Mouse (Mus musculus): ENCODE results near the gene Sec1.

Sec1 gene

DNA sequence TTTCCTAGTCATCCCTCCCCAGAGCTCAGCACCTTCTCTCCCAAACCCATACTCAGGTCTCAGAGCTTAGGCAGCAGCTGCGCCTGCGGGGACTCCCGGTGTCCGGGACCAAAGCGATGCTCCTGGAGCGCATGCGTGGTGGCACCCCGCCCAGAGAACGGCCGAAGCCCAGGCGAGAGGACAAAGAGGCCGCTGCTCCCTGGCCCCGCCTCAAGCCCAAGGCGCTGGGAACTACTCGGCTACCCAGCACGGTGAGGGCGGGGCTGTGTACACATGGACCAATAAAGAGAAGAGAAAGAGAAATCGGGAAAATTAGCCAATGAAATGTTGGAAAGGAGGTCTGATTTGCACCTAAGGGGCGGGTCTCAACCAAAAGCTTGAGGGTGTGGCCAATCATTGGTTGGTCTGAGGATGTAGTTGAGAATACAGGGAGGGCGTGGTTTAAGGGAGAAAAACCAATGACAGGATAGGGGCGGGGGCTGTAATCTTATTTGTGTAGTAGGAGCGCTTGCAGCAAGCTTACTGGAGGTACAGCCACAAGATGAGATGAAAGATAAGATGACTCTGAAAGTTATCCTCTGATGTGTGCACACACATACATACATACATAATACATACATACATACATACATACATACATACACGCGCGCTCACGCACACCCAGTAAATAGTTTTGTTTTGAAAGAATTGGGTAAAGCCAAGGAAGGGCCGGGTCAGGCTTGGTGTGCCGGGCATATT lies 50.6 kb downstream of the Sec1 start:
- DNase-seq (ENCODE audit: low read depth in 1 of 2, low spot score in 2 of 2), result peak; percentile 66 to 72

DNA sequence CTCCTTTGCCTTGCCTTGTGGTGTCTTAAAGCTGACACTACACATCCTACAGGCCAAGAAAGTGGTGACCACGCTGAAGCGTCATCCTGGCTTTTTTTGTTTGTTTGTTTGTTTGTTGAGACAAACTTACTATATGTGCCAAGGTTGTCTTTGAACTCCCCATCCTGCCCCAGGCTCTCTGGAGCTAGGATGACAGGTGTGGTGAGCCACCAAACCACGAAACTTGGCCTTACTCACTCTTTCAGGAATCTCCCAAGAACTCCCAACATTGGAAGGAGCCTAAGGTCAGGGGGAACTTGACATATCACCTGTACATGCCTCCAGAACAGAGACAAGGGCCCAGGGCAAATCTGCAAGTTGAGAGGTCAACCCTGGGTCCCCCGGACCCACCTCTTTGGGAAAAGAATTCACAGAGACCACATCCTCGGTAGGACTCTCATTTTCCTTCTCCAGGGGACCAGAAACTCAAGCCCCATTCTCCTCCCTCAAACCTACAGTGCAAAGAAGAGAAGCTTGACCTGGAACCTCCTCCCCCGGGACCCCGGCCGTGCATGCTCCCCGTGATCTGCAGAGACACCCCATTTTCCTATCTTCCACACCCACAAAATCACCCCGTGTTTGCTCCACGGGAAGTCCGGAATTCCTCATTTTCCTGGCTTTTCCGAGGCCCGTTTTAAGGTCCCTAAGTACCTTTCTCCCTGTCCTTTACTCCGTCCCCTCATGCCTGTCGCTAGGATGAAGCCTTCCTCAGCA lies 51.5 kb downstream of the Sec1 start:
- DNase-seq (ENCODE audit: low read depth in 1 of 2, low spot score in 2 of 2), result no peak

DNA sequence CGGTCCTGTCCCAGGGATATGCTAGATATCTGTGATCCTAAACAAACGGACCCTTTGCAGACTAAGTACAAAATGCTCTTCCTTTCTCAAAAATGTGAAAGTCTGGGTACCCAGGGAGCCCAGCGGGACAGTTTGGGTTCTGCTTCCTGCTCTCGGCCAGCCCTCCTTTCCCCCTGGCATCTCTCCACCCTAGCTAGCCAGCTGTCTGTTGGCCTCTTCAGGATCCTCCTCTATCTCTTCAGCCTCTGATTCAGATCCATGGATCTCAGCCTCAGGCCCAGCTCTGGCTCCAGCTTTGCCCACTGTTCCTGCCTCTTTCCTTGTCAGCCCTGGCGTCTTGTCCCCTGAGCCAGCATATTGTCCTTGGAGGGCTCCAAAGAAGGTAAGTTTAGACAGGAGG lies 52.1 kb downstream of the Sec1 start:
- DNase-seq (ENCODE audit: low read depth in 1 of 2, low spot score in 2 of 2), result no peak

DNA sequence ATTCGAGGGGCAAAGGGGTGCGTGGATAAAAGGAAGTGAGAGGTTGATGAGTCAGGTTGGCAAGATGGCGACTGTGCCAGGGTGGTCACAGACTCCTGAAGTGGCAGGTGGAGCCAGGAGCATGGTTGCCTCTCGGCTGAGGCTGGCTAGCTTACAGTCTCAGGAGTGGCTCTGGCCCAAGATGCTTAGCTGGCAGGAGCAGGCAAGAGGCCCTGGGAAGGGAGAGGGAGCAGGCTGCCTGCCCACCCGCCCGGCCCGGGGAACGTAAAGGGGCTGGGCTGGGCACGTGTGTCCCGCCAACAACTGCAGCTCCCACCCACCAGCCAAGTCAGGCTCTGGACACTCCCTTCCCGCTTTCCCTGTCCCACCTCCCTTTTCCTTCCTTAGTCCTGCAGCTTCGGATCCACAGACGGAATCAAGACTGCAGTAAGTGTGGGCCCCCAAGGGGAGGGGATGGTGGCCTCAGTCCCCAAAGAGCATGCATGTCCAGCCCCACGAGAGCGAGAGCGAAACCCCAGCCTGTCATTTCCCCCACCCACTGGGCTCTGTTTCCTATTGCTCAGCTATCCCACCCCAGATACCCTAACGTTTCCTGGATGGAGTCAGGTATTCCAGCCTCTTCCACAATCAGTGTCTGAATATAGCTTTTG lies 52.7 kb downstream of the Sec1 start:
- DNase-seq (ENCODE audit: low read depth in 1 of 2, low spot score in 2 of 2), result no peak

DNA sequence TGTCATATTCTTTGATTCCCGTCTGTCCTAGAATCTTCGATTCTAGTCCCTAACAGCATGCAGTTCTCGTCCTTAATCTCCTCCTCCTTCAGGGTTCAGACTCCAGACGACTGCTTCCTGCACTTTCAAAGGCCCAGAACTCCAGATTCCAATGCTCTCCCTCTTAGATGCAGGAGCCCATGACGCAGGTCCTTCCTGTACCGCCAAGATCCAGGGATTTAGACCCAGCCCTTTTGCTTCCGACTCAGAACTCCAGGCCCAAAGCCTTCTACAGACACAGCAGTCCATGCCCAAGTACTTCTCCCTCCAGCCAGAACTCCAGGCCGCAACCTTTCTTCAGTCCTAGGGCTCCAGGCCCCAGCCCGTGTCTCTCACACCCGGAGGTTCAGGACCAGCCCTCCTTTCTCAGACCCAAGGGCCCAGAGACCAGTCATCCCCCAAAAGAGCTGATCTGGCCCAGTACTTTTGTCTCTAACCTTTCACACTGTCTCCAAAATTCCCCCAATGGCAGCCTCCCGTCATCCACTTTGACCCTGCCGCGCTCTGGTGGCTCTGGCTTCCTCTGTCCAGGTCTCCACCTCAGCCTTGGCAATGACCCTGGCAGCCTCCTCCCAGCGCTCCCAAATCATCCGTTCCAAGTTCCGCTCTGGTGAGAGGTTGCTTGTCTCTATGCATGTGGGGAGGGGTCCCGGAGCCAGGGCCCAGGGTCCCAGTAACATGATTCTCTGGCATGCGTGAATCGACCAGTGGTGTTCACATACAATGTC lies 53.8 kb downstream of the Sec1 start:
- DNase-seq (ENCODE audit: low read depth in 1 of 2, low spot score in 2 of 2), result no peak

DNA sequence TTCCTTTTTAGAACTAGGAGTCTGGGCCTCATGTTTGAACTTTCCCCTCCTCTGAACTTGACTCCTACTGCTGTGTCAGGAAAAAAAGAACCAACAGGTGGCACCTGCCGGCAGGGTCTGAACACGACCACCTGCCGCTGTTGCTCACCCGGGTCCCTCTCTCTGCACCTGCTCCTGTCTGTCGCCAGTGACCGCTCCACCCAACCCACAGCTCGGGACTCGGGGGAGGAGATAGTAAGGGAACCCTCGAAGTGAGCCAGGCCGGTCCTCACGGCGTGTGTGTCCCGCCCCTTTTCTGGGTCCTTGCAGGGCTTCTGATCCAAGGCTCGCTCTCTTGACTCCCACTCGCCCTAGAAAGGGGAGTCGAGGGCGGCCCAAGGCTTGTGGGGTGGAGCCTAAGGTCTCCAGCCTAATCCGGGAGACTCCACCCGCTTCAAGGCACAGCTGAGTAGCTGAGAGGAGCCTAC lies 54.6 kb downstream of the Sec1 start, which contains the start of gene Mamstr:
Gene Mamstr, plus strand, starts transcription at position 417 of the 467 bp plus-strand sequence.
- DNase-seq (ENCODE audit: low read depth in 1 of 2, low spot score in 2 of 2), result no peak

DNA sequence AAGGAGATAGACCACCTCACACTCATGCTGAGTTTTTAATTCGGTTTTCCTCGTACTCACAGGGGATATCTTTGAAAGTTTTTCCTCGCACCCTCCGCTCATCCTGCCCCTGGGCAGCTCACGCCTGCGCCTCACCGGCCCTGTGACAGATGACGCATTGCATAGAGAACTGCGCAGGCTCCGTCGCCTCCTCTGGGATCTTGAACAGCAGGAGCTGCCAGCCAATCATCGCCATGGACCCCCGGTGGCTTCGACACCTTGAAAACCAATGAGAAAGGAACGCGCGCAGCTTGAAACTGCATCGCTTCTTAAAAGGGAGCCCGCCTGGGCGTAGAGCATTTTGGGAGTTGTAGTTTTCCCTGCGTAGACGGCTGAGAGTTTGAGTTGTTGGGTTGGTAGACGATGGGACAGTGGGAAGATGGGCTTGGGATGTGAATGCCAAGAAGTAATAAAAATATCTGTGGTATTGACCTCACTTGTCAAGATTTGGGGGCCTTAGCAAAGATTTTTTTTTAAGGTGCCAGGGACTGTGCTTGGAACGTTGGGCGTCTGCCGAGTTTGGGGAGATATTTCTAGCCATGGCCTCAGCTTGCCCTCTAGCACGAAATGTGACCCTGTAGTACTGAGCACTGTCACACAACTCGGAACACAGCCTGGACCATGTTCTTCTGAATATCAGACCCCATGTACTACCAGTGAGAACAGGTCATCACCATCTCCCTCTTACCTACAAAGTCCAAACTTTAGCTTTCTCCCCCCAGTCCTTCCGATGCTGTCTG lies 55.4 kb downstream of the Sec1 start:
- DNase-seq (ENCODE audit: low read depth in 1 of 2, low spot score in 2 of 2), result no peak

DNA sequence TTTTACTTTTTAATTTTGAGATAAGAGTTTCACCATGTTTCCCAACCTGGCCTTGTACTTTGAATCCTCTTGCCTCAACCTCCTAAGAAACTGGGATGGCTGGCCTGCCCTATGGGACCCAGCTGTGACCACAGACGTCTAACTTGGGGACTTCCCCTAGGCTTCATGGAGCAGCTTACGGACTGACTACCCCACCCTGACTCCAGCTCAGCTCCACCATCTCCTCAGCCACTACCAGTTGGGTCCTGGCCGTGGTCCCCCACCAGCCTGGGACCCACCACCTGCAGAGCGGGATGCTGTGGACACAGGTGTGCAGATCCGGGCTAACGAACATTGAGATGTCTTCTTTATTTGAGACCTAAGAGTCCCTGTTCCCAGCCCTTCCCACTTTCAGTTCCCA lies 56.5 kb downstream of the Sec1 start:
- no peak for DNase-seq (ENCODE audit: low read depth in 1 of 2, low spot score in 2 of 2)

DNA sequence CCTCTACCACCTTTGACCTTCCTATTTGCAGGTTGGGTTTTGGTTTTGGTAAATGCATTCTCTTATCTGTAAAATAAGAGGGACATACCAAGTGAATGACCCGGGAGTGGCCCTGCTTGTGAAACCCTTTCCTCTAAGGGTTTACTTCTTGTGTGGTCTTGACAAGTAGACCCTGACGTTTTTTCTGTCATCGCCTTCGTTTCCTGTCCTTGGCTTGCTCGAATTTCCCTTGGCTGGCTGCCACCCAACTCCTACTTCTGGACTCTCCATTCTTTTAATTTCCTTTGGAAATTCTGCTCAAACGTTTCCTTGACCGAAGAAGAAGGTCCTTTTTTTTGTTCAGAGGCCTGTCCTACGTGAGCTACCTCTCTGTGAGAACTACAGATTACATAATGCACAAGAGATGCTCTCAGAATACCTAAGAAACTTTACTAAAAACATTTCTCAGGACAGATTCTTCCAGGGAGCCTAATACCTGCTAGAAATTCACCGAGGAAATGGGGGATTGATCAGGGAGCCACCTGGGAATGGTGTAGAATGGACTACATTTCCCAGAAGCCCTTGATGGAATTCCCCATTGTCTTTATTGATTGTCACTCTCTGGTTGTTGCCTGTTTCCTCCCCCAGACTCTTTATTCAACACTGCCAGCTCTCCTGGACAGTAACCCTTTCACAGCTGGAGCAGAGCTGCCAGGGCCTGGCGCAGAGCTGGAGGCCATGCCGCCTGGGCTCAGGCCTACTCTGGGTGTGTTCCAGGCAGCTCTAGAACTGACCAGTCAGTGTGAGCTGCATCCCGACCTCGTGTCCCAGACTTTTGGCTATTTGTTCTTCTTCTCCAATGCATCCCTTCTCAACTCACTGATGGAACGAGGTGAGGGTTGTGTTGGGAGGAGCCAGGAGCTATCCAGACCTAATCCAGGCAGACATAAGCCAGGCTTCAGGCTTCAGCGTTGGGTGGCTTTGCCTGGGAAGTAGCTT lies 58.2 kb downstream of the Sec1 start:
- DNase-seq (ENCODE audit: low read depth in 1 of 2, low spot score in 2 of 2), result no peak

DNA sequence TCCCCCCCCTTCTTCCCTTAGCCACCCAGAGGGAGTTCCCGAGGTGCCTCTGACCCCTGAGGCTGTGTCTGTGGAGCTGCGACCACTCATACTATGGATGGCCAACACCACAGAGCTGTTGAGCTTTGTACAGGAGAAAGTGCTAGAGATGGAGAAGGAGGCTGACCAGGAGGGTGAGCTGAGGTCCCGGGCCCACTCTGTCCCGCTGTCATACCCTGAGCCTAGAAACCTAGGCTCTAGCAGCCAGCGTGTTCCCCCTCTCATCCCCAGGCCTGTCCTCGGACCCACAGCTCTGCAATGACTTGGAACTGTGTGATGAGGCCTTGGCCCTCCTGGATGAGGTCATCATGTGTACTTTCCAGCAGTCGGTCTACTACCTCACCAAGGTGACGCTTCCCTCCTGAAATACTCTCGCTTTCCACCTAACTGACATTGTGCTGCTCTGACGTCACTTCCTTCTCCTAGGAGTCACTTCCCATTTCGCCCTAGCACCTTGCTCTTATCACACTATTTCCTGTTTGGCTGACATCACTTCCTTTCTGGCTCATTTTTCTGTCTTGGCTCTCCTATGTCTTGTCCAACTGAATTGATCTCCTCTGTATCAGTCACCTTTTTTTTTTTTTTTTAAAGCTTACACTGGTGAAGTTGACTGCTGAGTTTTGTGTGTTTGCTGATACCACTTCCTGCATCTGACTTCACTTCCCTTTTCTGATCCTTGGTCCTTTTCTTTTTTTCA lies 59.1 kb downstream of the Sec1 start:
- peak; percentile 37 to 48 for DNase-seq (ENCODE audit: low read depth in 1 of 2, low spot score in 2 of 2)

DNA sequence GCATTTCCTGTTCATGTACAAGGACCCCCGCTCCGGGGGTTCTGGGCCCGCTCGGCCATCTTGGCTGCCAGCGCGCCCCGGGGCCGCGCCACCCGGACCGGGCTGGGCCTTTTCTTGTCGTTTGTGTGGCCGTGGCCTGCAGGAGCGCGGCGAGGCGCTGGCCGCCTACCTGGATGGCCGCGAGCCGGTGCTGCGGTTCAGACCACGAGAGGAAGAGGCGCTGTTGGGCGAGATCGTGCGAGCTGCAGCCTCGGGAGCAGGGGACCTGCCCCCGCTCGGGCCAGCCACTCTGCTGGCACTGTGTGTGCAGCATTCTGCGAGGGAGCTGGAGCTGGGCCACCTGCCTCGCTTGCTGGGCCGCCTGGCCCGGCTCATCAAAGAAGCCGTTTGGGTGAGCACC lies 61.7 kb downstream of the Sec1 start:
- no peak for DNase-seq (ENCODE audit: low read depth in 1 of 2, low spot score in 2 of 2)

DNA sequence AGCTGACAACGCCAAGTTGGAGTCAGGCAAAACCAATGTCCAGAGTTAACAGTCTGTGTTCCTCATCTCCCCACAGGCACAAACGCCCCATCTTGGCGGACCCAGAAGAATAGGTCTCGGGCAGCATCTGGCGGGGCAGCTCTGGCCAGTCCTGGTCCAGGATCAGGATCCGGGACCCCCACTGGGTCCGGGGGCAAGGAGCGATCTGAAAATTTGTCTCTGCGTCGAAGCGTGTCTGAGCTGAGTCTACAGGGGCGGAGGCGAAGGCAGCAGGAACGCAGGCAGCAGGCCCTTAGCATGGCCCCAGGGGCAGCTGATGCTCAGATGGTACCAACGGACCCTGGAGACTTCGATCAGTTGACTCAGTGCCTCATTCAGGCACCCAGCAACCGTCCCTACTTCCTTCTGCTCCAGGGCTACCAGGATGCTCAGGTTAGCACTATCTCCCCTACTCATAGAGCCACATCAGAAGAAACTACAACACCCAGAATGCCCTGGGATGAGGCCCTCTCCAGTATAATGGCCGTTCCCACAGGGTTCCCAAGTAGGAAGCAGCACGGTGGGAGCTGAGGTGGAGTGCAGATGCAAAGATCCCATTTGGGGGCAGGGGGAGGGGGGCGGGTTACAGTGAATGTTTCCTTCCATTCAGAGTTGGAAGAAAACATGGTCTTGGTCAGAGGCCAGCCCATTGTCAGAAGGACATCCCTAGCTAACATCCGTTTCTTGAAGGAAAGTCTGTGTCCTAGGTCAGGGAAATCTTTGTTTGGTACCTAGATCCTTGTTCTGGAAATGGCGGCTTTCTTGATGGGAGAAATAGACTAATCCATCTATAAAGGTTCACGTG lies 63.9 kb downstream of the Sec1 start:
- no peak for DNase-seq (ENCODE audit: low read depth in 1 of 2, low spot score in 2 of 2)

DNA sequence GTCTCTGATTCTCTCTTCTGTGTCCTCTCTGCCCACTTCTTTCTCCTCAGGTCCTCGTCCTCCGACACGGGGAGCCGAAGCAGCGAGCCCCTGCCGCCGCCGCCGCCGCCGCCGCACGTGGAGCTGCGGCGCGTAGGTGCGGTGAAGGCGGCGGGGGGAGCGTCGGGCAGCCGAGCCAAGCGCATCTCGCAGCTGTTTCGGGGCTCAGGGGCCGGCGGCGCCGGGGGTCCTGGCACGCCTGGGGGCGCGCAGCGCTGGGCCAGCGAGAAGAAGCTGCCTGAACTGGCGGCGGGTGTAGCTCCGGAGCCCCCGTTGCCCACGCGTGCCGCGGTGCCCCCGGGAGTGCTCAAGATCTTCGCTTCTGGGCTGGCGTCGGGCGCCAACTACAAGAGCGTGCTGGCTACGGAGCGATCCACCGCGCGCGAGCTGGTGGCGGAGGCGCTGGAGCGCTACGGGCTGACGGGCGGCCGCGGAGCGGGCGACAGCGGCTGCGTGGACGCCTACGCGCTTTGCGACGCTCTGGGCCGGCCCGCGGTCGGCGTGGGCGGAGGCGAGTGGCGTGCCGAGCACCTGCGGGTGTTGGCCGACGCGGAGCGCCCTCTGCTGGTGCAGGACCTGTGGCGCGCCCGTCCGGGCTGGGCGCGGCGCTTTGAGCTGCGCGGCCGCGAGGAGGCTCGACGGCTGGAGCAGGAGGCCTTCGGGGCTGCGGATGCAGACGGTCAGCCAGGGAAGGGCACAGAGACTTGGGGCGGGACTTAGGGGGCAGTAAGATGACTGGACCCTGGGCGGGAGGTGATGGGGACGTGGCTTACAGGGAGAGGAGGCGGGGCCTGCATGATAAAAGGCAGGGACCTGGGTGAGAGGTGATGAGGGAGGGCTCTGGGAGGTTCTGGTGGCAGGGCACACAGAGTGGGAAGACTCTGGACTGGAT lies 65.6 kb downstream of the Sec1 start:
- DNase-seq (ENCODE audit: low read depth in 1 of 2, low spot score in 2 of 2), result peak; percentile 50 to 78

All from monocyte, adult 2 months (primary cell).